Mouse (Mus musculus) lung, adult 2 months (tissue): ENCODE data around the gene Slc10a7. TPM values are rescaled to one million over a fixed set of nuclear protein-coding genes. Genes with fewer than 3 reads are reported as not detected.
A peak's percentile ranks its signal among the peaks of the same experiment; 100 is the strongest.
"Not testable (repeated sequence)": the region's sequence is repeated elsewhere in the genome, so short reads cannot be mapped to it uniquely, and the experiment has no call there.

Source experiments
- DNase-seq: peaks from one replicate; pipeline ENCODE4 v3.0.0; 2022
- H3K4me1 ChIP-seq: fragments of 200-500 bp; 2 replicates; pipeline ENCODE4 v1.6.1; 2011; ENCODE audit warnings: low read length; ENCODE audit not compliant: control insufficient read depth, insufficient read depth
- H3K4me3 ChIP-seq: fragments of 200-500 bp; replicated peaks from 2 replicates; pipeline ENCODE3; 2011; ENCODE audit warnings: low read depth, mild to moderate bottlenecking, control low read depth, low read length; ENCODE audit errors: extremely low read depth
- CTCF ChIP-seq: fragments of 200-500 bp; IDR thresholded peaks from 2 replicates; pipeline ENCODE4 v1.5.1; 2011; ENCODE audit warnings: mild to moderate bottlenecking, low read length, control low read depth; ENCODE audit not compliant: insufficient read depth
- POLR2A ChIP-seq: fragments of 200-500 bp; IDR thresholded peaks from 2 replicates; pipeline ENCODE4 v1.6.1; 2011; ENCODE audit warnings: low read depth, mild to moderate bottlenecking, control low read depth, low read length, borderline replicate concordance; ENCODE audit errors: extremely low read depth
- WGBS: fragments of 180-500 bp; shearing (Covaris S2); methylation state at CpG from one replicate; pipeline ENCODE4 v1.1.7; 2018; 5-methylcytosine and 5-hydroxymethylcytosine counted together
- polyA plus RNA-seq: library from polyadenylated mRNA; depleted of rRNA; stranded (reverse); fragments of >200 nt; gene quantifications from 2 replicates; pipeline ENCODE4 v1.2.3, GENCODE M21; 2012

Slc10a7 gene
- polyA plus RNA-seq, 1 experiment, result 14.1 TPM

DNA sequence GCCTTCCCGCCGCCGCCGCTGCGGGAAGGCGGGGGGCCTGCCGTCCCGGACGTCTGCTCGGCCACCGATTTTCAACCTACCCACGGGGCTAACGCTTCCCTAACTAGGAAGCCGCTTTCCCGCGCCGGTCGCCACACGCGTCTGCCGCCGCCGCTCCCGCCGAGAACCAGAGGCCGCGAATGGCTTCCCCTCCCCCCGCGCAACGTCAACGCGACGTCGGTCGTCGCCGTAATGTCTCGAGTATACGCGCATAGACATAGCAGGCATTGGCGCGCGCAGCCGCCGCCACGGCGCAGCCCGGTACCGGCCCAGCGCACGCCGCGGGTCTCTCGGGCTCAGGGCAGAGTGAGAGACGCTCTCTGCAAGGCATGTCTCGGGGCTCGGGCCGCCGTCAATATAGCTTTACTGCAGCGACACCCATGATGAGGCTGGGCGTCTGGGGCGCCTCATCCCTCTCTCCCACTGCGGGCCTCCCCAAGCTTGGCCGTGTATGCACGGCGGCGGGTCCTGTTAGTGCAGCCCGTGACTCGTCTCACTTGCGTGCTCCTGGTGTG lies 350 bp upstream of the Slc10a7 start, which contains the start of gene Rbmxl1:
Rbmxl1 (minus strand) TSS at position 180 of the 554 bp plus-strand sequence.
- TF ChIP-seq CTCF (no peak), POLR2A (peak; percentile 56; the same call in 1 of the 2 replicates)
- Histone ChIP-seq H3K4me1 (peaks cover 9% of the 10 kb centered on the region; the same call in 1 of the 2 replicates), H3K4me3 (peak within 1 kb of the TSS; percentile 88)
- DNase-seq, result peak; percentile 89
- WGBS, result under 1% methylated on average over 64 of the region's 70 CpGs

DNA sequence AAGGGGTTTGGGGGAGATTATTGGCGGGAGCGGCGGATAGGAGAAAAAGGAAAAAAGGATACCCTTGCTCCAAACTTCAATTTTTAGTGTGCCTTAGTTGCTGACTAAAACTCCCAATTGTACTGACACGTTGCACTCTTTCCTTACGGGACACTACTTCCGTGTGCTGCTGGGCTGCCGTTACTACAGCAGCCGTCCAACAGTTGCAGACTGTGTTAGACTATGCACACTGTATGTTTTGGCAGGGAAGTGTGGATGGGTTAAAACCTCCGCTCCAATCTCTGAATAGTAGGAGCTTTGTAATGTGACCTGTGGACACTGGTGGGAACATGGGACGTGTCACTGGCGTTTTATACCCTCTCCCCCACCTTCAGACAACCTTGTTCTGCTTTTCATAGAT lies 948 bp downstream of the Slc10a7 start:
- DNase-seq, result peak; percentile 12
- H3K4me3 ChIP-seq, result peak overlapping the region; percentile 88
- H3K4me1 ChIP-seq, result peaks cover 9% of the 10 kb centered on the region; the same call in 1 of the 2 replicates
- TF ChIP-seq POLR2A (no peak), CTCF (no peak)
- under 1% methylated on average over 11 of the region's 11 CpGs for WGBS

DNA sequence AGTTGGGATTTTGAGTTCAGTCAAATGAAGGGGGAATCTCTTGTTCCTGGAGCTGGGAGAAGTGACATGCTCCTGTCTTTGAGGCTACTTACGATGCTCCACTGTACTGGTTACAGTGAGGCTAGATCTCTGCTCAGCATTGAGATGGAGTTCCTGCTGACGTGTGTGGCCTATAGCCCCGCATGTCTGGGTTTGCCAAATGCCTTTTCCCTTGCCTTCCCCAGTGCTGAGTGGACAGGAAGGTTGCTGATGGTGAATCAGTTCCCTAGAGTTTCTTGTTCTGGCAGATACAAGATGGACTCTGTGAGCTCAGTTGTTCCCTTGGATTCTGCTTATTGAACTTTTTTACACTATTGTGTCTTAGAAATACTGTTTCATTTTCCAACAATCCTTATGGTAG lies 1.8 kb downstream of the Slc10a7 start:
- Histone ChIP-seq H3K4me3 (no peak overlapping the region), H3K4me1 (peaks cover 9% of the 10 kb centered on the region; the same call in 1 of the 2 replicates)
- WGBS, result 67% methylated on average over 3 of the region's 3 CpGs
- TF ChIP-seq POLR2A (no peak), CTCF (no peak)
- DNase-seq, result no peak

DNA sequence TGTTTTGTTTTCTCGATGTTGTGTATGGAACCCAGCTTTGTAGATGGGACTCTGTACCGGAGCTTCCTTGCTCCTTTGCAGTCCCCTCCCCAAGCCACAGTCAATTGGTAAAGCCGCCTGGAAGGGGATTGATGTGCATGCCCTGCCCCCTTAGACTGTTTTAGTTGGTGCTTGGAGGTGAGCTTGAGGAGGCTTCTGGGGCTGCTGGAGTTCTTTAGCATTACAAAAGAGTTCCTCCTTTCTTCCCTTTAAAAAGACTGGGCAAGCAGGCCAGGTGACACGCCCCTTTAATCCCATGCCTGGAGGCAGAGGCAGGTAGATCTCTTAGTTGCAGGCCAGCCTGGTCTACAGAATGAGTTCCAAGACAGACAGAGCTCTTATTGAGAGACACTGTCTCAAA lies 4.0 kb downstream of the Slc10a7 start:
- TF ChIP-seq POLR2A (no peak), CTCF (no peak)
- DNase-seq, result no peak
- H3K4me1 ChIP-seq, result peaks cover 4% of the 10 kb centered on the region; the same call in 1 of the 2 replicates
- WGBS, result 97% methylated on average over 4 of the region's 4 CpGs
- no peak overlapping the region for H3K4me3 ChIP-seq

DNA sequence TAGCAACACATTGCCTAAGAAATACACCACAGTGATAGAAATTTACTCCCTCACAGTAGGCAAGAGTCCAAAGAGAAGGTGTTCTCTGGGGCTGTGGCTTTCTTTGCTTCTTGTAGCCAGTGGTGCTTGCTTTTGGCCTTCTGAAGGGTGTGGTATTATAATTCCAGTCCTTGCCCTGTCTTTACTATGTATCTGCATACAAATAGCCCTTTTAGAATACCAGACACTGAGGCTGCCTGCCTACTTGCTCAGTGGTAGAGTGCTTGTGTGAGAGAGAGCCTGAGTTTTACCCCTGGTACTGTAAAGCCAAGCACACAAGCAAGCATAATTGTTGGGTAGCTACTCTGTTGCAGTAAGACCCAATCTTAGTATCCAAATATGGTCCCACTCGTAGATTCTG lies 5.6 kb downstream of the Slc10a7 start:
- Histone ChIP-seq H3K4me3 (no peak overlapping the region), H3K4me1 (peaks cover 4% of the 10 kb centered on the region; the same call in 1 of the 2 replicates)
- no peak for DNase-seq
- 97% methylated on average over 1 of the region's 1 CpGs for WGBS
- TF ChIP-seq POLR2A, result no peak
- TF ChIP-seq CTCF, result no peak

DNA sequence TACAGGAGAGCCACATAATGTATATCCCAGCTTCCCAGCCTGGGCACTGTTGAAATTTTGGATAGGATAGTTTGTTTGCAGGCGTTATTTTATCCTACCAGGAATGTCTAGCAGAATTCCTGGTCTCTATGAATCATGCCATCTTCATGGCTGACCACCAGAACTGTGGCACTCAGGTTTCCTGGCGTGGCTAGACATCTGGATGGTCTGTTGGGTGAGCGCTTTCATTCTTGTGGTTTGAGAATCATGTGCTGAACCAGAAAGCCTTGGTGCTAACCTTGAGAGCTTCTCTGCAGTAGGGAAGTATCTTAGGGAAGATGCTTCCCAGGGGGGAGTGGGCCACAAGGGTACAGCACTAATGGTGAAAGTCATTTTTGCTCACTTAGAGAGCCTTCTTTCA lies 6.0 kb downstream of the Slc10a7 start:
- peaks cover 4% of the 10 kb centered on the region; the same call in 1 of the 2 replicates for H3K4me1 ChIP-seq
- no peak overlapping the region for H3K4me3 ChIP-seq
- no peak for DNase-seq
- no peak for TF ChIP-seq POLR2A
- no peak for TF ChIP-seq CTCF
- 87% methylated on average over 3 of the region's 3 CpGs for WGBS

DNA sequence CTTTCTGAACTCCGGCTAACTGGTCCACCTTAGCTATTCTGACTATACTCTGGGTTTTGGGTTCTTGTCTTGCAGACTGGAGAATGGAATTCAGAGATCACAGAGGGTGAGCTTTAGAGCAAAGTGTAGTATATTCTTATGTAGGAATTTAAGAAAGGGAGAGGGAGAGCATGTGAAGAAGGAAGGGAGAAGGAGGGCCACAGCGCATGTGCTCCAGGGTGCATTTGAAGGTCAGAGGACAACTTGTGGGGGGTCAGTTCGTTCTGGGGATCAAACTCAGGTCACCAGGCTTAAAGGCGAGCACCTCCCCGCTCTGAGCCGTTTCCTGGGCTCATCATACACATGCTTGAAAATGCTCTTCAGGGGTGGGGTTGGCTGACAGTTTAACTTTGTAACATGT lies 24.8 kb downstream of the Slc10a7 start:
- TF ChIP-seq POLR2A, result no peak
- Histone ChIP-seq H3K4me1 (no peaks in the 10 kb centered on the region), H3K4me3 (no peak overlapping the region)
- DNase-seq, result no peak
- 84% methylated on average over 6 of the region's 6 CpGs for WGBS

DNA sequence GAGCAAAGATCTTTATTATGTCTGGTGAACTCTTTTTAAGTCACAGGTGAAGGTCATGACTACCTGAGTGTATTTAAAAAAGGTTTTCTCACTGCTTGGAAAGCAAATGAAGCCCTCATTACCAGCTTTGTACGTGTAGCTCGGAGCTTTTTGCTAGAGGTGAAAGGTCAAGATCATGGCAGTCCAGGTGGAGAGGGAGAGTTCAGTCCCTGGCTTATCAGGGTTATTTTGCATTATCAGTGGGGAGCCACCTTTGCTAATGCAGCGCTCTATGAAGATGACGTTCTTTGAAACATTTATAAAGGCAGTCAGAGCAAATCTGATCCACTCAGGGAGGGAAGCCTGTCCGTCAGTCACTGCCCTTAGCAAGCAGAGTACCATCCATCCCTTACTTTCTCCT lies 27.6 kb downstream of the Slc10a7 start:
- WGBS, result 86% methylated on average over 5 of the region's 5 CpGs

DNA sequence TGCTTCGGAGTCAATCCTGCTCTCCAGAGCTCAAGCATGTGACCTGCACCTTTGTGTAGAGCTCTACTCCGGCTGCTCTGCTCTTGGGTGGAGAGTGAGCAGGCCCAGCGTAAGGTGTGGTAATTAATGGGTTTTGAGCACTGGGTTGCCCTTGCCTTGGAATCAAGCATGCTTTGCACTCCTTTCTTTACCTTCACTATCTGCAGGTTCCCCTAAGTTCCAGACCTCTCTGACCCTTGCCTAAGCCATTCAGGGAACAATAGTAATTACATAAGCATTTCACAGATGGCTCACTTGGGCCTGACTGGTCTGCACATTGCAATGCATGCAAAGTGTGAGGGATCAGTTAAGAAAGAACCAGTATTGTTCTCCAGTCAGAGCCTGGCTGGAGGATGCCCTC lies 28.6 kb downstream of the Slc10a7 start:
- 90% methylated on average over 3 of the region's 3 CpGs for WGBS
- TF ChIP-seq CTCF, result no peak
- no peak for TF ChIP-seq POLR2A
- Histone ChIP-seq H3K4me1 (no peaks in the 10 kb centered on the region), H3K4me3 (no peak overlapping the region)
- no peak for DNase-seq

More for the DNA sequence above, 27.6 kb downstream of the Slc10a7 start:
- no peak for DNase-seq
- no peak for TF ChIP-seq POLR2A
- no peak for TF ChIP-seq CTCF
- Histone ChIP-seq H3K4me3 (no peak overlapping the region), H3K4me1 (no peaks in the 10 kb centered on the region)

DNA sequence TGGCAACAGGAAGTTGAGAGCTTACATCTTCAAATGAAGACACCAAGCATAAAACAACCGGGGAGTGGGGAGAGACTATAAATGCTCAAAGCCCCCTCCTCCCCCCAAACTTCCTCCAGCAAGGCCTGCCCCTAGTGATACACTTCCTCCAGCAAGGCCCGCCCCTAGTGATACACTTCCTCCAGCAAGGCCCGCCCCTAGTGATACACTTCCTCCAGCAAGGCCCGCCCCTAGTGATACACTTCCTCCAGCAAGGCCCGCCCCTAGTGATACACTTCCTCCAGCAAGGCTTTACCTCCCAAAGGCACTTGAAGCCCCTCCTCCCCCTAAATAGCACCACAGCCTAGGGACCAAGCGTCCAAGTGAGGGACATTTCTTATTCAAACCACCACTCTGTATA lies 33.5 kb downstream of the Slc10a7 start:
- not testable (repeated sequence) for H3K4me1 ChIP-seq, DNase-seq, H3K4me3 ChIP-seq
- WGBS, result 92% methylated on average over 6 of the region's 6 CpGs
